Mouse (Mus musculus): Measurements from ENCODE around the gene Lsg1.
A peak's percentile ranks its signal among the peaks of the same experiment; 100 is the strongest.

GRCm38 (mm10) chr16:30601046-30601832 lies 13.8 kb upstream of the Lsg1 start:
- peak; percentile 30; the same call in 1 of the 2 replicates for TF ChIP-seq CTCF (conservative IDR thresholded peaks at IDR 0.05; ENCODE audit: insufficient read depth, insufficient read length, low read depth, low read length)
- no peak for TF ChIP-seq POLR2A (IDR thresholded peaks at IDR 0.05; ENCODE audit: low read depth, low read length)

All from kidney, adult 2 months (tissue).